Mouse (Mus musculus) left cerebral cortex, adult 8-10 months (tissue): ENCODE measurements around the gene Doc2g. TPM values are rescaled to one million over a fixed set of nuclear protein-coding genes. Genes with fewer than 3 reads are reported as not detected.
"Not testable (repeated sequence)": the region's sequence is repeated elsewhere in the genome, so short reads cannot be mapped to it uniquely, and the experiment has no call there.

Experiments
- DNase-seq, 2 experiments: peaks; one replicate each; pipeline ENCODE4 v3.0.0; 2022; ENCODE audit warnings: low spot score in 2 of 2
- total RNA-seq, 4 experiments: library from RNA; stranded (reverse); gene quantifications; 2 replicates each; pipeline ENCODE4 v1.2.4; 2022

Doc2g gene
- total RNA-seq, result 10 to 100 TPM in 1 of 4 experiments, 1 to 10 TPM in 3; 3.9 to 11.7 (median 4.1) TPM

- no peak for DNase-seq
These were observed at the start of gene Doc2g for GRCm38 (mm10) chr19:4003112-4003511. Doc2g (plus strand) TSS chr19:4003313.

GRCm38 (mm10) chr19:3955033-3955432 lies 48.1 kb upstream of the Doc2g start:
- DNase-seq, result no peak

GRCm38 (mm10) chr19:3955804-3956203 lies 47.3 kb upstream of the Doc2g start:
- no peak for DNase-seq

- DNase-seq, result not testable (repeated sequence)
These were observed 45.6 kb upstream of the Doc2g start for GRCm38 (mm10) chr19:3957296-3958036.

GRCm38 (mm10) chr19:3958470-3958869 lies 44.6 kb upstream of the Doc2g start, which contains the start of gene Aldh3b3:
Aldh3b3 (plus strand) TSS chr19:3958645.
- DNase-seq, result no peak

GRCm38 (mm10) chr19:3959030-3959429 lies 44.1 kb upstream of the Doc2g start:
- DNase-seq, result no peak

GRCm38 (mm10) chr19:3960211-3960610 lies 42.9 kb upstream of the Doc2g start:
- DNase-seq, result no peak

- not testable (repeated sequence) for DNase-seq
These were observed 41.3 kb upstream of the Doc2g start for GRCm38 (mm10) chr19:3961805-3962204.

GRCm38 (mm10) chr19:3962469-3962868 lies 40.6 kb upstream of the Doc2g start:
- no peak for DNase-seq

GRCm38 (mm10) chr19:3964030-3964429 lies 39.1 kb upstream of the Doc2g start:
- DNase-seq, result no peak

GRCm38 (mm10) chr19:3966330-3967075 lies 36.6 kb upstream of the Doc2g start:
- no peak for DNase-seq

- DNase-seq, result no peak
These were observed 35.9 kb upstream of the Doc2g start for GRCm38 (mm10) chr19:3967258-3967657.

GRCm38 (mm10) chr19:3972229-3972628 lies 30.9 kb upstream of the Doc2g start, which contains the start of gene Aldh3b2:
Aldh3b2 (plus strand) TSS chr19:3972328.
- DNase-seq, result no peak

- not testable (repeated sequence) for DNase-seq
These were observed 28.5 kb upstream of the Doc2g start for GRCm38 (mm10) chr19:3974608-3975007.

GRCm38 (mm10) chr19:3975866-3976265 lies 27.2 kb upstream of the Doc2g start:
- no peak for DNase-seq

- DNase-seq, result peak; percentile 41 to 46
These were observed 22.8 kb upstream of the Doc2g start for GRCm38 (mm10) chr19:3980309-3980708.

GRCm38 (mm10) chr19:3980917-3981316 lies 22.2 kb upstream of the Doc2g start:
- DNase-seq, result no peak

- DNase-seq, result no peak
These were observed 19.4 kb upstream of the Doc2g start for GRCm38 (mm10) chr19:3983527-3984200.

- DNase-seq, result no peak
These were observed 17.8 kb upstream of the Doc2g start for GRCm38 (mm10) chr19:3985261-3985681.

- DNase-seq, result peak; percentile 34 to 43
These were observed 16.8 kb upstream of the Doc2g start, which contains the start of gene Acy3 for GRCm38 (mm10) chr19:3986334-3986733. Acy3 (plus strand) TSS chr19:3986570.

- DNase-seq, result no peak
These were observed 15.0 kb upstream of the Doc2g start for GRCm38 (mm10) chr19:3988066-3988465.

- no peak for DNase-seq
These were observed 14.4 kb upstream of the Doc2g start for GRCm38 (mm10) chr19:3988750-3989149.
